Mouse (Mus musculus): ENCODE measurements around the gene Pakap. TPM values are rescaled to one million over a fixed set of nuclear protein-coding genes. Genes with fewer than 3 reads are reported as not detected.

The Pakap gene
- polyA plus RNA-seq, 1 experiment from 2014 or later, result 17.5 TPM

- 56% methylated on average over 17 of the region's 17 CpGs for WGBS
- DNase-seq (ENCODE audit: extremely low spot score, low spot score), result peak; percentile 18
- peaks cover 14% of the 10 kb centered on the region for H3K4me1 ChIP-seq
- H3K27ac ChIP-seq, result peak overlapping the region; percentile 77
- H3K27me3 ChIP-seq (ENCODE audit: poor library complexity, severe bottlenecking), result no peaks in the 10 kb centered on the region
- H3K4me3 ChIP-seq, result no peak overlapping the region
- H3K9me3 ChIP-seq, result no peaks in the 10 kb centered on the region
- no peaks in the 10 kb centered on the region for H3K36me3 ChIP-seq (replicated peaks)
Measured at GRCm38 (mm10) chr4:57611303-57612077, 43.5 kb downstream of the Pakap start.

- H3K36me3 ChIP-seq (replicated peaks), result no peaks in the 10 kb centered on the region
- H3K27ac ChIP-seq, result peak overlapping the region; percentile 77; the same call in 1 of the 2 replicates
- no peaks in the 10 kb centered on the region for H3K27me3 ChIP-seq (ENCODE audit: poor library complexity, severe bottlenecking)
- DNase-seq (ENCODE audit: extremely low spot score, low spot score), result no peak
- peaks cover 14% of the 10 kb centered on the region for H3K4me1 ChIP-seq
- no peak overlapping the region for H3K4me3 ChIP-seq
- 92% methylated on average over 5 of the region's 5 CpGs for WGBS
- H3K9me3 ChIP-seq, result no peaks in the 10 kb centered on the region; the same call in 1 of the 2 replicates
Measured at GRCm38 (mm10) chr4:57612716-57613115, 44.7 kb downstream of the Pakap start.

DNA sequence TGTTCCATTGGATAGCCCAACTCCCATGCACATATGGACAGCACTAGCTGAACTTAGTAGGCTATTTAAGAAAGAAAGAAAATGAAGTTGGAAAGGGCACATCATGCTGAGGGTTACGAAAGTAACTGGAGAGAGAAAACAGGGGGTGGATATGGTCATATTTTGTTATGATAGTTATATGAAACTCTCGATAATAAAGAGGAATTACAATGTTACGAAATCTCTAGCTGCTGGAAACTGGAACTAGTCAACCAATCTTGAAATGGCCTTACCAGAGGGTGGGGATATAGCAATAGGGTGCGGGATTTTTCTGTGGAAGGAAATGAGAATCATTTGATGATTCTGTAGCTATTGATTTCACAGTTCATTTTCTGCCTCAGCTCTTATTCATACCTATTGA lies 46.7 kb downstream of the Pakap start:
- 91% methylated on average over 4 of the region's 4 CpGs for WGBS
- Histone ChIP-seq H3K9me3 (no peaks in the 10 kb centered on the region; the same call in 1 of the 2 replicates), H3K36me3 (replicated peaks) (no peaks in the 10 kb centered on the region), H3K4me1 (peaks cover 14% of the 10 kb centered on the region), H3K27ac (no peak overlapping the region), H3K27me3 (ENCODE audit: poor library complexity, severe bottlenecking) (no peaks in the 10 kb centered on the region), H3K4me3 (no peak overlapping the region)
- DNase-seq (ENCODE audit: extremely low spot score, low spot score), result no peak

- no peak overlapping the region for H3K4me3 ChIP-seq
- no peaks in the 10 kb centered on the region; the same call in 1 of the 2 replicates for H3K9me3 ChIP-seq
- no peak overlapping the region for H3K27ac ChIP-seq
- DNase-seq (ENCODE audit: extremely low spot score, low spot score), result no peak
- H3K27me3 ChIP-seq (ENCODE audit: poor library complexity, severe bottlenecking), result no peaks in the 10 kb centered on the region
- no peaks in the 10 kb centered on the region for H3K36me3 ChIP-seq (replicated peaks)
- WGBS, result 86% methylated on average over 6 of the region's 6 CpGs
- H3K4me1 ChIP-seq, result no peaks in the 10 kb centered on the region
Measured at GRCm38 (mm10) chr4:57618743-57619142, 50.8 kb downstream of the Pakap start.

DNA sequence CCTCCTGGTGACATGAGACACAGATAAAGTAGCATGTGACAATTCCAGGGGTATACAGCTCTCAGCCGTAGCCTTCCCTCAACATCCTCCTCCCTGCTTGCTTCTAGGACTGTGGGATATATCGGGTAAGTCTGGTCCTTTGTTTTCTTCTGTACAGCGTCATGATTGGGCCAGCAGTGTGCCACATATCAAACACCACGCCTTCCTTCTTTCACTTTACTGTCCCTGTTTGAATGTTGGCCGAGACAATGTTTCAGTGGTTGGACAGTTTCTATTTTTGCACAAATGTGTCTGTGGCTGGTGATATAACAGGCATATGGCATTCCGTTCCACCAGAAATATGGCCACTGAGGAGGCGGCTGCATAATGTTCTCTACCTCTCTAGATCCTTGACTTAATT lies 54.8 kb downstream of the Pakap start:
- H3K4me3 ChIP-seq, result no peak overlapping the region
- H3K27me3 ChIP-seq (ENCODE audit: poor library complexity, severe bottlenecking), result no peaks in the 10 kb centered on the region
- H3K36me3 ChIP-seq (replicated peaks), result no peaks in the 10 kb centered on the region
- no peak overlapping the region for H3K27ac ChIP-seq
- 91% methylated on average over 7 of the region's 7 CpGs for WGBS
- no peaks in the 10 kb centered on the region for H3K4me1 ChIP-seq
- no peaks in the 10 kb centered on the region for H3K9me3 ChIP-seq
- no peak for DNase-seq (ENCODE audit: extremely low spot score, low spot score)

- WGBS, result 94% methylated on average over 2 of the region's 2 CpGs
- Histone ChIP-seq H3K27me3 (ENCODE audit: poor library complexity, severe bottlenecking) (no peaks in the 10 kb centered on the region), H3K9me3 (no peaks in the 10 kb centered on the region), H3K4me3 (no peak overlapping the region), H3K27ac (no peak overlapping the region), H3K36me3 (replicated peaks) (no peaks in the 10 kb centered on the region), H3K4me1 (no peaks in the 10 kb centered on the region)
- DNase-seq (ENCODE audit: extremely low spot score, low spot score), result no peak
Measured at GRCm38 (mm10) chr4:57624819-57625218, 56.8 kb downstream of the Pakap start.

DNA sequence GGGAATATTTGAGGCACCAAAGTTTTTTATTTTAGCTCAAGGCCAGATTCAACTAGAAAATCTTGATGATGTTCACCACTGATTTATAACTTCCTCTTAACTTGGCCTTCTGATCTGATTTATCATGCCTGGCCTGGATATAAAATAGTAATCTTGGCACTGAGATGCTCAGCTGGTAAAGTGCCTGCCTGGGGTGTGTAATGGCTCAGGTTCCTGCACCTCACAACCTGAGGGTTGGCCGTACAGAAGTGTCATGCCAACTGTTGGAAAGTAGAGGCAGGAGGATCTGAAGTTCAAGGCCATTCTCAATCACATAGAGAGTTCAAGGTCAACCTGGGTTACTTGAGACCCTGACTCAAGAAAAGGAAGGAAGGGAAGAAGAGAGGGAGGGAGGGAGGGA lies 57.3 kb downstream of the Pakap start:
- Histone ChIP-seq H3K9me3 (no peaks in the 10 kb centered on the region), H3K27me3 (ENCODE audit: poor library complexity, severe bottlenecking) (no peaks in the 10 kb centered on the region), H3K36me3 (replicated peaks) (no peaks in the 10 kb centered on the region), H3K27ac (no peak overlapping the region), H3K4me3 (no peak overlapping the region), H3K4me1 (no peaks in the 10 kb centered on the region)
- WGBS, result 87% methylated on average over 1 of the region's 1 CpGs
- DNase-seq (ENCODE audit: extremely low spot score, low spot score), result no peak

- no peak overlapping the region for H3K27ac ChIP-seq
- DNase-seq (ENCODE audit: extremely low spot score, low spot score), result no peak
- H3K27me3 ChIP-seq (ENCODE audit: poor library complexity, severe bottlenecking), result no peaks in the 10 kb centered on the region
- no peaks in the 10 kb centered on the region for H3K4me1 ChIP-seq
- H3K9me3 ChIP-seq, result no peaks in the 10 kb centered on the region
- H3K4me3 ChIP-seq, result no peak overlapping the region
- H3K36me3 ChIP-seq (replicated peaks), result no peaks in the 10 kb centered on the region
- WGBS, result 89% methylated on average over 1 of the region's 1 CpGs
Measured at GRCm38 (mm10) chr4:57625756-57626155, 57.8 kb downstream of the Pakap start.

DNA sequence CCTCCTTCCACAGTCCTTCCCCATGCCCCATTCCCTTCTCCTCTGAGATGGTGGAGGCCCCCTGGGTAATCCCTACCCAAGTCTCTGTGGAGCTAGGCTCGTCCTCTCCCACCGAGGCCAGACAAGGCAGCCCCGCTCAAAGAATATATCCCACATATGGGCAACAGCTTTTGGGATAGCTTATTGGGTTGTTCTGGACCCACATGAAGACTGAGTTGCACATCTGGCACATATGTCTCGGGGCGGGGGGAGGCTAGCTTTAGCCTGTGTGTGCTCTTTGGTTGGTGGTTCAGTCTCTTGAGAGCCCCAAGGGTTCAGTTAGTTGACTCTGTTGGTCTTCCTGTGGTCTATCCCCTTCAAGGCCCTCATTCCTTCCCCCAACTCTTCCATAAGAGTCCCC lies 58.9 kb downstream of the Pakap start:
- Histone ChIP-seq H3K27me3 (ENCODE audit: poor library complexity, severe bottlenecking) (no peaks in the 10 kb centered on the region), H3K27ac (no peak overlapping the region), H3K9me3 (no peaks in the 10 kb centered on the region), H3K4me3 (no peak overlapping the region), H3K4me1 (no peaks in the 10 kb centered on the region), H3K36me3 (replicated peaks) (no peaks in the 10 kb centered on the region)
- DNase-seq (ENCODE audit: extremely low spot score, low spot score), result no peak
- WGBS, result 91% methylated on average over 5 of the region's 5 CpGs

- Histone ChIP-seq H3K4me1 (peaks cover 3% of the 10 kb centered on the region), H3K36me3 (replicated peaks) (no peaks in the 10 kb centered on the region), H3K9me3 (no peaks in the 10 kb centered on the region), H3K4me3 (no peak overlapping the region), H3K27me3 (ENCODE audit: poor library complexity, severe bottlenecking) (no peaks in the 10 kb centered on the region), H3K27ac (no peak overlapping the region)
- 95% methylated on average over 5 of the region's 5 CpGs for WGBS
- no peak for DNase-seq (ENCODE audit: extremely low spot score, low spot score)
Measured at GRCm38 (mm10) chr4:57632386-57632785, 64.4 kb downstream of the Pakap start.

DNA sequence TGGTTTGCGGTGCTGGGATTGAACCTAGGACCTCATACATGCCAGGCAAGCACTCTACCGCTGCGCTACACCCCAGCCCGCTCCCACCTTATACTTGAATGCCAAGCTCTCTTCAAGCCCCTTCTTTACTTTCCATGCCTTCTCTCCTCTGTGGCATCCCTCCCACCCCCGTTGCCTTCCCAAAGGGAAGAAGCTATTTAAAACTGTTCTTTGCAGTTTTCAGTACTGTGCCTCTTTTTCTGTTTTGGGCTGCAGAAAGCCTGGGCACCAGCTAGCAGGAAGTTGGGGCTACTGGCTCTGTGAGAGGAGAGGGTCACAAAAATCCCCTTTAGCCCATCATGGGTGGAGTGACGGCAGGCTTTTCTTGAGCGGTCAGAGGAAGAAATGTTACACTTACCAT lies 65.1 kb downstream of the Pakap start:
- Histone ChIP-seq H3K36me3 (replicated peaks) (no peaks in the 10 kb centered on the region), H3K27me3 (ENCODE audit: poor library complexity, severe bottlenecking) (no peaks in the 10 kb centered on the region), H3K4me1 (peaks cover 9% of the 10 kb centered on the region), H3K4me3 (no peak overlapping the region), H3K27ac (no peak overlapping the region), H3K9me3 (no peaks in the 10 kb centered on the region)
- DNase-seq (ENCODE audit: extremely low spot score, low spot score), result no peak
- 94% methylated on average over 7 of the region's 7 CpGs for WGBS

GRCm38 (mm10) chr4:57634956-57635355 lies 67.0 kb downstream of the Pakap start:
- no peak for DNase-seq (ENCODE audit: extremely low spot score, low spot score)
- Histone ChIP-seq H3K36me3 (replicated peaks) (no peaks in the 10 kb centered on the region), H3K4me3 (no peak overlapping the region), H3K27ac (no peak overlapping the region), H3K9me3 (no peaks in the 10 kb centered on the region), H3K27me3 (ENCODE audit: poor library complexity, severe bottlenecking) (0 out of 2 replicates have a peak, but pooled peaks cover 6% of the 10 kb centered on the region), H3K4me1 (peaks cover 23% of the 10 kb centered on the region)
- WGBS, result 69% methylated on average over 1 of the region's 1 CpGs

DNA sequence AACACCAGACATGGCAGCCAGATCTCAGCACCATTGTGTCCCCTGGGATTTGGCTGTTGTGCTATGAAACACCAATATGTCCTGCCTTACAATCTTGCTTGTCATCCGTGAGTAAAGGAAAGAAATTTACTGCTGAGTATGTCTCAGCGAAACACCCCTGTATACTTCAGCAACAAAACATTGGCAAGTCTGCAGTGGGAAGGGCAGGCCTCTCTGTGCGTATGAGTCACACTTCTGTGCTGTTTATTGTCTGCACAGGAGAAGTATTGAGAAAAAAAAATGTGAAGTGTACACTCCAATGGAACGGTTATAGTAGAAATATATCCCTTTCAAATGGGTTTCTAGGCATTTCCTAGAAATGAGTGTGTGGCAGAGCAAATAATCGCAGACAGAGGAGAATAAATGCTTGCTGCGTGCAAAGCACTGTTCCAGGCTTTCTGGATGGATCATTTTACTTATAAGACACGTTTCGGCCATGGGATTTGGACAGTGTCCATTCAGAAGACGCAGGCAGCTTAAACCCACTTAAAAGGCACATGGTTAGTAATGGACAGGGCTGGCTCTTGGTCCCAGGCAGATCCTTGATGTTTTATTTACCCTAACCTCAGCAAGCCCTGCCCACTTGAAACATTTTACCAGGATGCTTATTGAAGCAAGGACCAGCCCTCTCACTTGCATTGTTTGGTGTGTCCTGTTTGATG lies 69.0 kb downstream of the Pakap start:
- Histone ChIP-seq H3K36me3 (replicated peaks) (no peaks in the 10 kb centered on the region), H3K9me3 (no peaks in the 10 kb centered on the region), H3K4me1 (peaks cover 26% of the 10 kb centered on the region), H3K27me3 (ENCODE audit: poor library complexity, severe bottlenecking) (0 out of 2 replicates have a peak, but pooled peaks cover 6% of the 10 kb centered on the region), H3K27ac (no peak overlapping the region), H3K4me3 (no peak overlapping the region)
- 84% methylated on average over 9 of the region's 9 CpGs for WGBS
- DNase-seq (ENCODE audit: extremely low spot score, low spot score), result no peak

Measured in forebrain, embryonic 10.5 days (tissue).